Mouse (Mus musculus): ENCODE results near the gene Asic2. TPM values are rescaled to one million over a fixed set of nuclear protein-coding genes. Genes with fewer than 3 reads are reported as not detected.

Asic2 gene
- total RNA-seq, 2 experiments from 2014 or later, result not detected

- intact Hi-C loops (cut with DNase I), result no loop called here
- no peak for DNase-seq
Measured at GRCm38 (mm10) chr11:81570406-81570805, 397.9 kb downstream of the Asic2 start.

- no peak for DNase-seq
- intact Hi-C loops (cut with DNase I), result no loop called here
Measured at GRCm38 (mm10) chr11:81564857-81565256, 403.4 kb downstream of the Asic2 start.

- intact Hi-C loops (cut with DNase I), result no loop called here
- no peak for DNase-seq
Measured at GRCm38 (mm10) chr11:81560374-81560773, 407.9 kb downstream of the Asic2 start.

GRCm38 (mm10) chr11:81543189-81543588 lies 425.1 kb downstream of the Asic2 start:
- intact Hi-C loops (cut with DNase I), result no loop called here
- DNase-seq, result no peak

- intact Hi-C loops (cut with DNase I), result loop anchor here (2.0 kb wide), 1 partner anchor 628 kb away; no protein-coding TSS in a partner anchor
- no peak for DNase-seq
Measured at GRCm38 (mm10) chr11:81535121-81535717, 433.0 kb downstream of the Asic2 start.

GRCm38 (mm10) chr11:81534686-81535085 lies 433.6 kb downstream of the Asic2 start:
- peak; percentile 41 to 66 for DNase-seq
- intact Hi-C loops (cut with DNase I), result loop anchor here (1.0 to 2.0 kb wide), 2 partner anchors 159 to 628 kb away; no protein-coding TSS in a partner anchor

GRCm38 (mm10) chr11:81531906-81532305 lies 436.4 kb downstream of the Asic2 start:
- intact Hi-C loops (cut with DNase I), result no loop called here
- no peak for DNase-seq

GRCm38 (mm10) chr11:81522927-81523326 lies 445.3 kb downstream of the Asic2 start:
- no peak for DNase-seq
- intact Hi-C loops (cut with DNase I), result no loop called here

GRCm38 (mm10) chr11:81521881-81522280 lies 446.4 kb downstream of the Asic2 start:
- intact Hi-C loops (cut with DNase I), result no loop called here
- DNase-seq, result no peak

GRCm38 (mm10) chr11:81518001-81518955 lies 450.0 kb downstream of the Asic2 start:
- no peak for DNase-seq
- intact Hi-C loops (cut with DNase I), result no loop called here

- intact Hi-C loops (cut with DNase I), result no loop called here
- DNase-seq, result no peak
Measured at GRCm38 (mm10) chr11:81515754-81516153, 452.5 kb downstream of the Asic2 start.

GRCm38 (mm10) chr11:81512434-81512833 lies 455.8 kb downstream of the Asic2 start:
- DNase-seq, result no peak
- intact Hi-C loops (cut with DNase I), result no loop called here

- intact Hi-C loops (cut with DNase I), result no loop called here
- no peak for DNase-seq
Measured at GRCm38 (mm10) chr11:81511401-81511800, 456.9 kb downstream of the Asic2 start.

GRCm38 (mm10) chr11:81508385-81509233 lies 459.6 kb downstream of the Asic2 start:
- no peak for DNase-seq
- intact Hi-C loops (cut with DNase I), result no loop called here

GRCm38 (mm10) chr11:81504791-81505430 lies 463.3 kb downstream of the Asic2 start:
- no peak for DNase-seq
- intact Hi-C loops (cut with DNase I), result no loop called here

GRCm38 (mm10) chr11:81501473-81502246 lies 466.6 kb downstream of the Asic2 start:
- intact Hi-C loops (cut with DNase I), result no loop called here
- DNase-seq, result no peak

GRCm38 (mm10) chr11:81498990-81499389 lies 469.3 kb downstream of the Asic2 start:
- intact Hi-C loops (cut with DNase I), result no loop called here

GRCm38 (mm10) chr11:81497652-81498391 lies 470.4 kb downstream of the Asic2 start:
- DNase-seq, result no peak
- intact Hi-C loops (cut with DNase I), result no loop called here

More at GRCm38 (mm10) chr11:81498990-81499389, 469.3 kb downstream of the Asic2 start:
- no peak for DNase-seq

- intact Hi-C loops (cut with DNase I), result no loop called here
- no peak for DNase-seq
Measured at GRCm38 (mm10) chr11:81496446-81496845, 471.8 kb downstream of the Asic2 start.
